Mouse (Mus musculus) R1 (cell line): ENCODE results near the gene Pde8a.

Source experiments
- DNase-seq: peaks from one replicate; pipeline ENCODE4 v3.0.0-alpha.2; 2018; ENCODE audit warnings: low read depth, low spot score

Pde8a gene

DNA sequence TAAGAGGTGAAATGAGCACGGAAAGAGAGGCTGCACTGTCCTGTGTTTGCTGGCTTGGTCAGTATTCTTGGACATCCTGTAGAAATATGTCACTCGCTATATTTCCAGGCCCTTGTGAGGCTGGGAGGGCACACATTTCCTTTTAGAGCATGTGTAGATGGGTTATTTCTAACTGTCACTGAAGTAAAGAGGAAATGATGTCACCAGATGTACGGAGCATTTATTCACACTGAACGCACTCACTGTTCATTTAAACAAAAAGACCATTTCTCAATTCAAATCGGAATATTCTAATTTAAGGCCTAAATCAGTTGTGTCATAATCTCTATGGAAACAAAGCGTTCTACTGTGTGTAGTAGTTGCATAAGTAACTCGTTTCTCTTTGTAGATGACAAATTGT lies 48.2 kb downstream of the Pde8a start:
- no peak for DNase-seq

- DNase-seq: peak; percentile 14
These were observed 59.5 kb downstream of the Pde8a start for GRCm38 (mm10) chr7:81272908-81273307.

GRCm38 (mm10) chr7:81278966-81279365 lies 65.6 kb downstream of the Pde8a start:
- no peak for DNase-seq

DNA sequence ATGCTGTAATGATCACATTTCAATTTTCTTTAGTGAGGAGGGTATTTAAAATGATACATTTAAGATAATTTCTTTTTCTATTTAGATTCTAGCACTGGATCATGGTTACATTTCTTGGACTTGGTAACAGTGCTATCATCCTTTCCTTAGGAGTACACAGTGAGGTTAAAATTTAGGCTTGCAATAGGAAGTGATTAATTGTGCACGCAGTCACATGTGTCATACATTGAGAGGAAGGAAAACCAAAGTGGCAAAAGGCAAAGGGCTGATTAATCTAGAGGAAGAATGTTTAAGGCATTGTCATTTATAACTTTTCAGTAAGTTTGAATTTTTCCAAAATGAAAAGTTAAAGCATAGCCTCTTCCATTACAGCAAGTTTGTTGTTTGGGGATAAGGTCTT lies 67.8 kb downstream of the Pde8a start:
- no peak for DNase-seq

DNA sequence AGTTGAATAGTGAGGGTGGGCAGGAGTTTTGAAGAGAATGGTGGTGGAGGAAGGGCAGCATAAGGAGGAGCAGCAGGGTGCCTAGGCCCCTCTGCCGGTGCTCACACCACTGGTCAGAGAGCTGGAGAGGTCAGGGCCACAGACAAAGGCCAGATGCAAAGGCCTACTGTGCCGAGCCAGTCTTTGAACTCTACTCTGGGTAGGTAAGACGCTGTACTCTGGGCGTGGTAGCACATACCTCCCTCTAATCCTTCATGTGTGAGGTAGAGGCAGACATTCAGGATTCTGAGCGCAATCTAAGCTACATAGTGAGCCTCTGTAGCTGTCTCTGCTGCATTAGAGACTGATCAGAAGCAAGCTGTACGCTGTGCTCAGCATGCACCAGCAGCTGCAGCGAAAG lies 73.1 kb downstream of the Pde8a start:
- peak; percentile 74 for DNase-seq

DNA sequence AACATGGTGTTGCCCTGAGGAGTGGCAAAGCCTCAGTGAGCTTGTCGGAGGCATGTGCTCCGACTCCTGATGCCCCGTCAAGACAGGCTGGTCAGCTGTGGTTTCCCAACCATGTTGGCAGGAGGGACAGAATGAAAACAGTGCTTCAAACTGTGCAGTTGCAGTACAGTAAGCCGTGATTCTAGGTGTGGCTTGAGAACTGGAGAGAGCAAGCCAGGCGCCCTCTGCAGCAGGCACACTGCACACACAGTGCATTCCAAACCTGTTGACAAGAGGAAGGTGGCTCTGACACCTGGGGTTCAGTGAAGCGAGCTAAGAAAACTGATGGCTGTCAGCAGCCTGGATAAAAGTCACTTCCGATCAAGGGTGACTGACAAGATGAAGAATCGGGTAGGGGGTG lies 73.5 kb downstream of the Pde8a start:
- DNase-seq: peak; percentile 59

DNA sequence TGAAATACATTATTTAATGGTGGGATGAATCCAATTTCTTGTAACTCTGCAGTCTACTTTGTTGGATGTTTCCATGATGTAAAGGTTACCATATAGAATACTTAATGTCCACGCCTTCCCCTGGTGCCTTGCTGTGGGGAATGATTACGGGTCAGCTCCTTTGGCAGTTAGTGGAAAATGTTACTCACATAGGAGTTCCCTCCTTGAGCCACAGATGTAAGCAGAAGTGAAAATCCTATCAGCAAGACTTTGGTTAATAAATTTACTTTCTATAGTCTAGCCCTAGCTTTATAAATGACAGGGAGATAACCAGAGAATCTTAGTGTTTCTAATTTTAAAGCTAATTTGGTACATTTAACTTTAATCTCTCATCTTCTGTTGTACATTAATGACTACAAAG lies 81.8 kb downstream of the Pde8a start:
- no peak for DNase-seq

GRCm38 (mm10) chr7:81298206-81298605 lies 84.8 kb downstream of the Pde8a start:
- peak; percentile 35 for DNase-seq

DNA sequence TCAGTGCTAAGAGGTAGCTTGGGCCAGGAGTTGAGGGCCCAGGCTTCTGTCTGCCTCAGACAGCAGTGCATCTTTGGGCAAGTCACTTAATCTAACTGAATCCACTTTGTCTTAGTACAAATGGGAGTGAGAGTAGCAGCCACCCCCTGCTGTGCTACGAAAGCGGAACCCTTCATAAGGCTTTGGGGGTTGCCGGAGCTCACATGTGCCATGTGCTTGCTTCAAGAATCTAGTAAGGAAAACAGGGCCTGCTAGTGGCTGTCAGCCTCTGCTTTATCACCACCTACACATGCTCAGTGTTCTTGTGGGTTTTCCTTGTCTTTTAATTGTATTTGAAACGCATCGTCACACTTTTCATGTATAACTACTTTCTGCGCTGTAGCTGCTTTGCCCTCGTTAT lies 87.9 kb downstream of the Pde8a start:
- DNase-seq: peak; percentile 62

DNA sequence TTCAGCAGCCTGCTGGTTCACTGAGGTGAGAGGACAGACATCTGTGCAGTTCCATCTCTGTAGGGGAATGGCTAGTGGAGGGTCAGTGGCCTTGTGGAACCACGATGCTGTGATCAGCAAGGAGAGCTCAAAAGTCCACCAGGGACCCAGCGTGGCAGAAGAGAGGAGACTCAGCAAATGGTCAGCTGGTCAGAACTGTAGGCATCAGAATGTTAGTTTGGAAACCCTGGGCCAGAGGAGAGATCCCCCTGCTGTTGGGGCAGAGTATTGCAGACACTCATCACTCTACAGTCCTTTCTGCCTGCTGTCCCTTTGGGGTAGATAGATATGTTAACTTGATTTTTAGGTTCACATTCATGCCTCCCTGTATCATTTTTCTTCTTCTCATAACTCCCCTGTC lies 90.3 kb downstream of the Pde8a start:
- peak; percentile 35 for DNase-seq

GRCm38 (mm10) chr7:81304100-81304499 lies 90.7 kb downstream of the Pde8a start:
- DNase-seq: no peak

- DNase-seq: no peak
These were observed 91.3 kb downstream of the Pde8a start for GRCm38 (mm10) chr7:81304675-81305074.

DNA sequence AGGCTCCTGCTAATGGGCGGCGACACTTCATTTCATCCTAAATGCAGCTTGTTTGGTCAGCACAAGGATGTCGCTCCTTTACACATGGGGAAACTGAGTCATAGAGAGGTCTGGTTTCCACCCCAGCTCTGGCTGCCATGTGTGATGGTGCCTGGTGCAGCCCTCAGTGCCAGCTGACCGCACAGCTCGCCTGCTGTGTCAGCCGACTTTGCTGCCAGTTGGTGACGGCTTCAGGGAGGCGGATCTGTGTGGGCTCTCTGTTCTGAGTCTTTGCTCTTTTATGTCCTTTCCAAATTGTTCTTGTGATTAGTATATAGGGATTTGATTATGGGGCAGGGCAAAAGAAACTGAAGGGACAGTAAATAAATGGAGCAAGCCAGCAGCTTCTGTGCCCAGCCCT lies 94.3 kb downstream of the Pde8a start:
- no peak for DNase-seq

- DNase-seq: no peak
These were observed 95.9 kb downstream of the Pde8a start for GRCm38 (mm10) chr7:81309247-81309646.

DNA sequence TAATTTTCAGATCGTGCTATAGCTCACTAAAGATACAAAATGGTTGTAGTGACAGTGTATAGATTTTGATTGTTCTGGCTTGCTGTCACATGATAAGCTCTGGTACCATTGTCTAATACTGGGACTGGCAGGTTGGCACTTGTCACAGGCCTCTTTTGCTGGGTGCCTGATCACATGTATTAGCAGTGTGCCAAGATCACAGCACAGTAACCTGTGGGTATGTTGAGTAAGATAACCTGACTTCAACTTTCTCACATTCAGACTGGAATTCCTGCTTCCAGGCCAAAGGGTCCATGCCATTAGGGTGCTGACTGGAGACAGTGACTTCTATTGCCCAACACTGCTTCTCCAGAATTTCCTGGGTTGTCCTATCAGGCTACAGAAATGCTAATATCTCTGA lies 97.7 kb downstream of the Pde8a start:
- DNase-seq: no peak

- DNase-seq: no peak
These were observed 98.2 kb downstream of the Pde8a start for GRCm38 (mm10) chr7:81311581-81311980.

GRCm38 (mm10) chr7:81315583-81315982 lies 102.2 kb downstream of the Pde8a start:
- no peak for DNase-seq

DNA sequence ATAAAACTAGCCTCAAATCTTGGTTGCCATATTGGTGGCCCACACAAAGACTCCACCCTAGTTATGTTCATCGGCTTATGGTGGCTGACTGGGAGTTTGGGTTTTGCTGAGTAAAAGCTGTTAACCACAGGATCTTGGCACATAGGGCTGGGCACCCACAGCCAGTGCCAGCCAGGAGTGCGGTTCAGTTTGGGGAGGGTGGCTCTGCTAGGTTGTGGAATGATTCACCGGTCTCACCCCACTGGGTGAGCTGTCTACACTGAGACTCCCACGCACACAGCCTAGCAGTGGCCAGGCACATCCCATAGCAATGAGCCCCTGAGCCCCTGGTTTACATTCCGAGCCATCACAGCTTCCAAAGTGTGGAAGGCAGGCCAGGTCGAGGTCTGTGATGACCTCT lies 106.4 kb downstream of the Pde8a start:
- no peak for DNase-seq

GRCm38 (mm10) chr7:81321776-81322175 lies 108.4 kb downstream of the Pde8a start:
- DNase-seq: peak; percentile 44

GRCm38 (mm10) chr7:81326043-81326442 lies 112.6 kb downstream of the Pde8a start:
- no peak for DNase-seq

GRCm38 (mm10) chr7:81326859-81327258 lies 113.5 kb downstream of the Pde8a start:
- DNase-seq: peak; percentile 78

DNA sequence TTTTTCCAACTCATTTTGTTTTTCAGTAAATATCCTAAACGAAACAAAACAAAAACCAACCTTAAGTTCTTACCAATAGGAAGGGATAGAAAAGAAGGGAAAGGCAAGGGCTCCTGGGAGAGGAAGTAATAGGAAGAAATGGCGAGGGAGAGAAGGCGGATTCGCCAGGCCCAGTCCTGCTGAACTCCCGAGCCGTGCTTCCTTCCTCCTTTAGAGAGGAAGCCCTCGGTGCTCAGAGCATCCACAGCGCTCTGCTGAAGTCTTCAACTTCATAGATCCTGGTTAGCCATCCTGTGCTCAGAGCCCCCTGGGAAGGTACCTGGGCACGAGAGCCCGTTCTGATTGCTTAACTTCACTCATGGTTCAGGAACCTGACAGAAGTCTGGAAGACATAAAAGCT lies 114.3 kb downstream of the Pde8a start:
- no peak for DNase-seq

DNA sequence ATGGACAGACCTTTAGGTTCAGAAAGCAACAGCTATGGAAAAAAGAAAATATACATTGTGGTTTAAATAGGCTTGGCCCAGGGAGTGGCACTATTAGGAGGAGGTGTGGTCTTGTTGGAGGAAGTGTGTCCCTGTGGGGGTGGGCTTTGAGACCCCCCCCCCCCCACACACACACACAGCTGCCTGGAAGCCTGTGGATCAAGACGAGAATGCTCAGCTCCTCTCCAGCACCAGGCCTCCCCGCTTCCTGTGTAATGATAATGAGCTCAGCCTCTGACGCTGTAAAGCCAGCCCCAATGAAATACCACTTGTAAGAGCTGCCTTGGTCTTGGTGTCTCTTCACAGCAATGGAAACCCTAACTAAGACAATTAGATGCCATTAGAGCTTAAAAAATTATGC lies 117.4 kb downstream of the Pde8a start:
- DNase-seq: peak; percentile 81

GRCm38 (mm10) chr7:81331851-81332250 lies 118.5 kb downstream of the Pde8a start:
- peak; percentile 66 for DNase-seq
